Mouse (Mus musculus) bone marrow macrophage, adult 2 months (primary cell): ENCODE results near the gene Bex4. TPM values are rescaled to one million over a fixed set of nuclear protein-coding genes. Genes with fewer than 3 reads are reported as not detected.

Source experiments
- H3K27ac ChIP-seq: 2 replicates; pipeline ENCODE4 v1.5.1; 2012; ENCODE audit warnings: low read depth, low read length; ENCODE audit not compliant: insufficient read depth
- H3K4me1 ChIP-seq: 2 replicates; pipeline ENCODE4 v1.6.1; 2012; ENCODE audit warnings: low read length; ENCODE audit not compliant: control insufficient read depth, insufficient read depth
- H3K4me3 ChIP-seq: 2 replicates; pipeline ENCODE4 v1.5.1; 2012; ENCODE audit warnings: mild to moderate bottlenecking, low read length, moderate library complexity; ENCODE audit not compliant: insufficient read depth
- CTCF ChIP-seq: IDR thresholded peaks from 2 replicates; pipeline ENCODE4 v1.5.1; 2012; ENCODE audit warnings: low read depth, mild to moderate bottlenecking, low read length, moderate library complexity
- POLR2A ChIP-seq: IDR thresholded peaks from 2 replicates; pipeline ENCODE4 v1.6.1; 2012; ENCODE audit warnings: mild to moderate bottlenecking, low read depth, low read length, borderline replicate concordance
- polyA plus RNA-seq: library from polyadenylated mRNA; stranded (reverse); fragments of >200 nt; gene quantifications from 2 replicates; pipeline ENCODE4 v1.2.4, GENCODE M21; 2012; ENCODE audit not compliant: missing spikeins, insufficient read depth, insufficient read length

The Bex4 gene
- polyA plus RNA-seq, 1 experiment, result not detected

GRCm38 (mm10) chrX:136180897-136181553, 42.2 kb downstream of the Bex4 start:
- H3K4me1 ChIP-seq, result no peaks in the 10 kb centered on the region; the same call in 1 of the 2 replicates
- TF ChIP-seq CTCF, result no peak
- no peak for TF ChIP-seq POLR2A

GRCm38 (mm10) chrX:136183107-136183506, 44.3 kb downstream of the Bex4 start:
- no peak overlapping the region for H3K4me3 ChIP-seq
- H3K27ac ChIP-seq, result no peak overlapping the region
- no peaks in the 10 kb centered on the region for H3K4me1 ChIP-seq
- TF ChIP-seq CTCF (no peak), POLR2A (no peak)

More at GRCm38 (mm10) chrX:136180897-136181553, 42.2 kb downstream of the Bex4 start:
- no peak overlapping the region for H3K27ac ChIP-seq
- no peak overlapping the region for H3K4me3 ChIP-seq

Other genes with a start within 250 kb of the Bex4 start
- gene Arxes2, start 145.2 kb upstream of the Bex4 start, polyA plus RNA-seq, result not detected in 2 replicates
- not detected in 2 replicates for gene Arxes1, start 105.6 kb upstream of the Bex4 start, polyA plus RNA-seq
- gene Bex2, start 70.8 kb upstream of the Bex4 start, polyA plus RNA-seq, result not detected in 2 replicates
- not detected in 2 replicates for gene Nxf3, start 53.7 kb upstream of the Bex4 start, polyA plus RNA-seq
- gene Tceal8, start 33.3 kb downstream of the Bex4 start, polyA plus RNA-seq, result 65.3 and 72.7 TPM in 2 replicates
- not detected in 2 replicates for gene Tceal5, start 64.9 kb downstream of the Bex4 start, polyA plus RNA-seq
- gene Tceal7, start 75.8 kb downstream of the Bex4 start, polyA plus RNA-seq, result not detected in 2 replicates
- gene Bex1, start 76.5 kb downstream of the Bex4 start, polyA plus RNA-seq, result not detected in 2 replicates
- gene Tceal9, start 106.1 kb downstream of the Bex4 start, polyA plus RNA-seq, result 101 and 128 TPM in 2 replicates
- gene Bex3, start 131.3 kb downstream of the Bex4 start, polyA plus RNA-seq, result 49.1 and 57.3 TPM in 2 replicates